Mouse (Mus musculus): ENCODE measurements around the gene BC025446.

GRCm38 (mm10) chr15:75270169-75270568 lies 54.0 kb downstream of the BC025446 start:
- TF ChIP-seq POLR2A (IDR thresholded peaks at IDR 0.05; ENCODE audit: extremely low read depth, insufficient read depth, low read length) (no peak), CTCF (IDR thresholded peaks at IDR 0.05; ENCODE audit: low read depth, low read length) (no peak)
